Mouse (Mus musculus) cortical plate, adult 2 months (tissue): Measurements from ENCODE around the gene Hoxc11.

ENCODE experiments used
- CTCF ChIP-seq: fragments of 200-500 bp; IDR thresholded peaks from 2 replicates; pipeline ENCODE4 v1.5.1; 2011; ENCODE audit warnings: mild to moderate bottlenecking, control low read depth, low read length; ENCODE audit not compliant: insufficient read depth; ENCODE audit errors: extremely low read depth
- POLR2A ChIP-seq: fragments of 200-500 bp; IDR thresholded peaks from 2 replicates; pipeline ENCODE4 v1.6.1; 2011; ENCODE audit warnings: mild to moderate bottlenecking, low read length, control low read depth; ENCODE audit not compliant: insufficient read depth; ENCODE audit errors: extremely low read depth

- TF ChIP-seq CTCF (no peak), POLR2A (no peak)
These were observed 8.8 kb upstream of the Hoxc11 start for GRCm38 (mm10) chr15:102945185-102946077.
